Mouse (Mus musculus) erythroblast, adult 5-6 weeks (primary cell): ENCODE data around the gene Hist1h1a. TPM values are rescaled to one million over a fixed set of nuclear protein-coding genes. Genes with fewer than 3 reads are reported as not detected.
A peak's percentile ranks its signal among the peaks of the same experiment; 100 is the strongest.
"Not testable (repeated sequence)": the region's sequence is repeated elsewhere in the genome, so short reads cannot be mapped to it uniquely, and the experiment has no call there.

Source experiments
- ATAC-seq: replicated peaks from 2 replicates; pipeline ENCODE4 v1.8.0; 2016; ENCODE audit warnings: moderate number of reproducible peaks, mild to moderate bottlenecking, moderate TSS enrichment, inconsistent platforms; ENCODE audit not compliant: poor library complexity, low FRiP score, severe bottlenecking
- total RNA-seq, 2 experiments: library from RNA; stranded (forward) in 1 of 2; stranded (reverse) in 1 of 2; fragments of 150-400 nt in 1 of 2; fragments of 200-764, 138-1000 nt in 1 of 2; gene quantifications; 2 replicates each; pipeline versions ENCODE4 v1.2.3 to v1.2.4; 2015 to 2017; ENCODE audit warnings: low replicate concordance in 2 of 2

The Hist1h1a gene
- total RNA-seq, 2 experiments from 2014 or later = 106 to 1,089 TPM

- no peak for ATAC-seq
Measured at GRCm38 (mm10) chr13:23757921-23758320, 5.5 kb upstream of the Hist1h1a start.

DNA sequence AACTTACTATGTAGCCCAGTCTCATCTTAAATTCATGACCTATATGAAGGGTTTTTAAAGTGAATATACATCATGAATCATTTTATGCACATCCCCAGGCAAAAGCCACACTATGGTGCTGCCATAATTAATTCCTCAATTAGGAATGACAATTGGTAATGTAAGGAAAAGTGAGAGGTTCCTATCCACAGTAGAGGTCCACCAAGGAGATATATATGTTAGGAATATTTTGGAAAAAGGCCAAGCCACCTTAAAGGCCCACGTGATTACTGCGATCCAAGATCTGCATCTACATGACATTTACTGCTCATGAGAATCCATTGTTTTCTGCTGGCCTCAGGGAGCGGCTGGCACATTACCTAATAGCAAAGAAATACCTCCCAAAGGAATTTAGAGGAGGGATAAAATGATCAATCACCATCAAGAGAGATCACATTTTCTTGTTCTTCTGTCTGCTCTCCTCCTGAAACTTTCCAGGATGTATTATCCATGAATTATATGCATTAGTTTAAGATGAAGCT, 4.2 kb upstream of the Hist1h1a start:
- no peak for ATAC-seq

DNA sequence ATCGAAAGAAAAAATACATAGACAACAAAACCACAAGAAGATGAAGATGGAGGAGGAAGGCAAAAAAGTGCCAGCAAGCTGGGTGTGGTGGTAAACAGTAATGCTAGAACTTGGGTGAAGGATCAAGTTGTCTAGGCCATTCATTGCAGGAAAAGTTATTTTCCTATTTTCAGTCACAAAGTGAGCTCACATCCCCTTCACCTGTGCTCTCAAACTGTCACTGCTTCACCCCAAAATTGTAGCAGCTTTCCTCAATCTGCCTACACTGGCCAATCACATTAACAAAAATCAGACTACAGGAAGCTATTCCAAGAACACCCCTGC, 3.6 kb upstream of the Hist1h1a start:
- ATAC-seq = no peak

GRCm38 (mm10) chr13:23760240-23760971, 3.1 kb upstream of the Hist1h1a start:
- no peak for ATAC-seq

DNA sequence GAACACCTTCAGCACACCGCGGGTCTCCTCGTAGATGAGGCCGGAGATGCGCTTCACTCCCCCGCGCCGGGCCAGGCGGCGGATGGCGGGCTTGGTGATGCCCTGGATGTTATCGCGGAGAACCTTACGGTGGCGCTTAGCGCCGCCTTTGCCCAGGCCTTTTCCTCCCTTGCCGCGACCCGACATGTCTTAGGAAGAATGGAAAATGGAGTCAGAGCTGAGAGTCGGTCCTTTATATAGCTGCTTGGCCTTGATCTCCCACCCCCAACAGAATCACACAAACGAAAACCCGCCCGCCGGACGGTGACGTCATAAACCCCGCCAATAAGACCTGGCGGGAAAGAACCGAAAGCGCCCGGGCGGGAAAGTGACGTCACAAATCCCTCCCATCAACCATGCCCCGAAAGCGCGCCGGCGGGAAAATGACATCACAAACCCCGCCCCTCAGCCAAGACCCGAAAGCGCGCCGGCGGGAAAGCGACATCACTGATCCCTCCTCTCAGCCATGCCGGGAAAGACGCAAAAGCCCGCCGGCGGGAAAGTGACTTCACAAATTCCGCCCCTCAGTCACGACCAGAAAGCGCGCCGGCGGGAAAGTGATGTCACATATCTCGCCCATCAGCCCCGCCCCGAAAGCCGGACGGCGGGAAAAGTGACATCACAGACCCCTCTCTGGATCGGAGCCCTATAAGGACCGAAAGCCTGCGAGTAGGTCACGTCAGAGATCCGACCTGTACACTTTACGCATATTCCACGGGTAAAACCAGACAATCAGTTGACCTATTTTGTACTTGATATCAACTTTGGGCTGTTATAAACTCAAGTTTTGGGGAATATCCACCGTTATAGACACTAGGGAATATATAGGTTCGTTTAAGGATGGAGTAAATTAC, 2.2 kb upstream of the Hist1h1a start, which contains the start of gene Hist1h4a:
Gene Hist1h4a, minus strand, starts transcription at position 259 of the 893 bp plus-strand sequence.
- peak; percentile 29 for ATAC-seq

DNA sequence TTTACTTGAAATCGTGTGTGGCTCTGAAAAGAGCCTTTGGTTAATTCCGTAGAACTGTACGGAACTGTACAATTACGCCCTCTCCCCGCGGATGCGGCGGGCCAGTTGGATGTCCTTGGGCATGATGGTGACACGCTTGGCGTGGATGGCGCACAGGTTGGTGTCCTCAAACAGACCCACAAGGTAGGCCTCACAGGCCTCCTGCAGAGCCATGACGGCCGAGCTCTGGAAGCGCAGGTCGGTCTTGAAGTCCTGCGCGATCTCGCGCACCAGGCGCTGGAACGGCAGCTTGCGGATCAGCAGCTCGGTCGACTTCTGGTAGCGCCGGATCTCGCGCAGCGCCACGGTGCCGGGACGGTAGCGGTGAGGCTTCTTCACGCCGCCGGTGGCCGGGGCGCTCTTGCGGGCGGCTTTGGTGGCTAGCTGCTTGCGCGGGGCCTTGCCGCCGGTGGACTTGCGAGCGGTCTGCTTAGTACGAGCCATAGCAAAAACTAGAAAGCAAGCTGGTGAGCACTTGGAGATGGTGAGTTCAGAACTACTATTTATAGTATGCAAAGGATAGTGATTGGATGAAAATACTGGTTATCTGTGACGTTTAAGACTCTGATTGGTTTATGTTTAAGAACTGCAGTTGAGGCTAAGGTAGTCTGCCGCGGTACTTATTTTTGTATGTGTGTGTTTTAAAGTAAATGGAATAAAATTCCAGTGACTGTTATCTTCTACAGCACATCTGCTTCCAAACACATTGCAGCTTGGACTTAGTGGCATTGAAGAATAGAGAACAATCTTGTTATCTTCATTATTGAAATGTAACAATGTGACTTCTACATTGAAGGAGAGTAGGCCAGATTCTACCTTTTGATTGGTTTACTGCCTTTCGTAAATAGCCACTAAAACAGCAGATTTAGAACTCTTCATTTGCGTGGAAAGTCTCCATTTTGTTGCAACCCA, 1.3 kb upstream of the Hist1h1a start, which contains the start of gene Hist1h3a:
Gene Hist1h3a, minus strand, starts transcription at position 516 of the 951 bp plus-strand sequence.
- ATAC-seq = peak; percentile 61

- ATAC-seq = no peak
Measured at GRCm38 (mm10) chr13:23763242-23763585, 252 bp upstream of the Hist1h1a start.

- peak; percentile 27; the same call in 1 of the 2 replicates for ATAC-seq
Measured at GRCm38 (mm10) chr13:23764324-23765171, 1.1 kb downstream of the Hist1h1a start.

DNA sequence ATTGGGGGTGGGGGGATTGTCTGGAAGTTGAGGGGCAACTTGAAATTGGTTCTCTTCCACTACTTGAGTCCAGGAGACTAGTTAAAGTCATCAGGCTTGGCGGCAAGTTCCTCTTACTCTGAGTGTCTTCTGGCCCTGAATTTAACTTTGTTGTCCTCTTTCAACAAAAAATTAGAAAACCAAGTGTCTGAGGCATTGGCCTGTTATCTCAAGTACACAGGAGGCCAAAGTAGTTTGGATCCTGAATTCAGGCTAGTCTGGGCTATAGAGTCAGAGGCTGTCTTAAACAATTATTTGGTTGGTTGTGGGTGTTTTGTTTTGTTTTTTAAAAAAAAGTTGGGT, 1.7 kb downstream of the Hist1h1a start:
- no peak for ATAC-seq

GRCm38 (mm10) chr13:23766772-23767171, 3.3 kb downstream of the Hist1h1a start:
- no peak for ATAC-seq

DNA sequence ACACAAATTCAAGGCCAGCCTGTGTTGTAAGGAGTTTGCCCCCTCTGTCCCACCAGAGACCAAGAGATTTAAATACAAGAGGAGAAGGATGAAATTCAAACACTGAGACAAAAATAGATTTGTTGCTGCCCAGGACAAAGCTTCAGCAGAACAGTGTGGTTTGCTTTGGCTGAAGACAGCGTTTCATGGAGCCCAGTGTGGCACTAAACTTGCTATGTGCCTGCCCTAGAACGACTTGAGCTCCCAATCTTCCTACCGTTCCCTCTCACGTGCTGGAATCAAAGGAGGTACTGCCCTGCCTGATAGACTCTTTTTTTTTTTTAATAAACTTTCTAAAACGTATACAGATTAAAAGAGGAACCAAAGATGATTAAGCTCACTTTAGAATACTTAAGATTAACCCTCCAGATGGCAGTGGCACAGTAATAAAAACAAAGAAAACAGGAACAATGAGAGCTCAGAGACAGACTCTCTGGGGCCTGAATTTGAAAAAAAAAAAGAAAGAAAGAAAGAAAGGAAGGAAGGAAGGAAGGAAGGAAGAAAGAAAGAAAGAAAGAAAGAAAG, 5.5 kb downstream of the Hist1h1a start:
- no peak for ATAC-seq

GRCm38 (mm10) chr13:23769613-23770012, 6.1 kb downstream of the Hist1h1a start, which contains the start of gene Trim38:
TSS of gene Trim38 (plus strand) at chr13:23769913.
- not testable (repeated sequence) for ATAC-seq

GRCm38 (mm10) chr13:23772561-23773313, 9.3 kb downstream of the Hist1h1a start:
- peak; percentile 98 for ATAC-seq

DNA sequence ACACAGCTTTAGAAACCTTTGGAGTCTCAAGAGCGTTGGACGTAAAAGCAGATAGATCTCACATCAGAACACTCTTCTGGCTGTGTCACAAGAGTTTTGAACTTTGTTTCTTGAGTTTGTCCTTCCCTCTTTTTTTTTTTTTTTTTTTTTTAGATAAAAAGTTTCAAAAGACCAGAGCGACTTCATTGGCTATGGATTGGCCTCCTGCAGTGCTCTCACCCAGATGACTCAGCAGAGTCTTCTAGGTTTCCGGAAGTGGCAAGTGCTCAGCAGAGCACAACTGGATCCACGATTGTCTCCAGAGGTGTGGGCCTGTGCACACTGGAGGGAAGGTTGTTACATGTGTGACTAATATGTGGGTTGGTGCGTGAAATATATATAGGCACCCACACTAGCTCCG, 14.9 kb downstream of the Hist1h1a start:
- ATAC-seq = 0 out of 2 replicates have a peak, but pooled peaks have one; percentile 53

DNA sequence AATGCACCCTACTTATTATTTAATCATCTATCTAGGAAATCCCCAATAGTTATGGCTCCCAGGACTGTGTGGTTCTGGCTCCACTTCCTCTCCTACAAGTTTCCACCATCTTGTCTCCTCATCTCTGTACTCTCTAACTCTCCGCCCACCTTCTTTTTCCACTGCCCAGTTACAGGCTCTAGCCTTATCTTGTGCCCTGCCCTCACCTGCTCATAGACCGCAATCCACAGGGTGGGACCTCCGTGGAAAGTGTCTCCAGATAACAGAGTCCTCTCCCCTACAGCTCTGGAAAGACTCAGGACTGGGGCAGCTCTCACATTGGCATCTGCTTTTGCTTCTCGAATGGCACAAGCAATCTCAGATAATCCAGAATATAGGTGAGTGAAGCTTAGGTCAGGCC, 15.6 kb downstream of the Hist1h1a start:
- no peak for ATAC-seq

GRCm38 (mm10) chr13:23792520-23792919, 29.1 kb downstream of the Hist1h1a start:
- peak; percentile 87 for ATAC-seq

DNA sequence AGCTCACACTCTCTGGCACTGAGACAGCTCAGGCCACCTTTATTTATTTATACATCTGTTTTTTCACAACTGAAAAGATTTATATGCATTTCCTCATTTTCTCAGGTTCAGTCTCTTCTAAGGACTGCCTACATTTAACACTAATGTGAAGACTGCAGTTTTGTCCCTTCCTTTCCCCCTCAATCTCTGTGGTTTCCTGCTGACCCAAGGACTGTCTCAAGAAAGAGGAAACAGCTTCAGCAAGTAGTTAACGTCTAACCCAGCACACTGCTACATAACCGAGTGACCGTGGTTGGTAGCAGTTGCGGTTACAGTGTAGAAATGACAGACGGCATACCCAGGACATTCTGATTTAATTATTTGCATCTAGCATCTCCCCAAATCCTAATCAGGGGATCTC, 35.9 kb downstream of the Hist1h1a start:
- no peak for ATAC-seq

GRCm38 (mm10) chr13:23804532-23804931, 41.1 kb downstream of the Hist1h1a start:
- ATAC-seq = no peak
